Mouse (Mus musculus) lung, embryonic 14.5 days (tissue): ENCODE measurements around the gene Ifnk. TPM values are rescaled to one million over a fixed set of nuclear protein-coding genes. Genes with fewer than 3 reads are reported as not detected.

ENCODE experiments used
- ATAC-seq: fragments of 200-750 bp; cut with Nextera tagmentation; 2 replicates; pipeline ENCODE4 v1.8.0; 2017; ENCODE audit warnings: mild to moderate bottlenecking, moderate TSS enrichment, moderate library complexity; ENCODE audit not compliant: insufficient read depth
- DNase-seq: peaks from one replicate; pipeline ENCODE4 v3.0.0-alpha.2; 2015
- H3K27ac ChIP-seq: fragments of 300-500 bp; sonication (generic); 2 replicates; pipeline ENCODE4 v1.5.1; 2014; ENCODE audit warnings: low read depth, mild to moderate bottlenecking, moderate library complexity
- H3K27me3 ChIP-seq: fragments of 300-500 bp; sonication (generic); 2 replicates; pipeline ENCODE4 v1.6.1; 2014; ENCODE audit warnings: low read length, control low read depth; ENCODE audit not compliant: insufficient read depth
- H3K36me3 ChIP-seq: fragments of 300-500 bp; sonication (generic); 2 replicates; pipeline ENCODE4 v1.6.1; 2014; ENCODE audit warnings: control low read depth; ENCODE audit not compliant: insufficient read depth
- H3K4me1 ChIP-seq: fragments of 300-500 bp; sonication (generic); 2 replicates; pipeline ENCODE4 v1.6.1; 2014; ENCODE audit warnings: antibody characterized with exemption, control low read depth; ENCODE audit not compliant: insufficient read depth
- H3K4me2 ChIP-seq: fragments of 300-500 bp; sonication (generic); 2 replicates; pipeline ENCODE4 v1.6.1; 2014; ENCODE audit warnings: mild to moderate bottlenecking
- H3K4me3 ChIP-seq: fragments of 300-500 bp; sonication (generic); 2 replicates; pipeline ENCODE4 v1.5.1; 2014; ENCODE audit warnings: low read depth, low read length
- H3K9ac ChIP-seq: fragments of 300-500 bp; sonication (generic); 2 replicates; pipeline ENCODE4 v1.6.1; 2014
- H3K9me3 ChIP-seq: fragments of 300-500 bp; sonication (generic); 2 replicates; pipeline ENCODE4 v1.6.1; 2016; ENCODE audit warnings: low read depth, low read length, control low read depth
- CTCF ChIP-seq: IDR thresholded peaks from 2 replicates; pipeline ENCODE4 v1.5.1; 2016; ENCODE audit warnings: antibody characterized with exemption, low read depth
- WGBS: fragments of 180-500 bp; shearing (Covaris S2); extraction: QIAGEN DNeasy Blood & Tissue Kit; methylation state at CpG from one replicate; pipeline ENCODE4 v1.1.7; 2014; 5-methylcytosine and 5-hydroxymethylcytosine counted together
- polyA plus RNA-seq: library from polyadenylated mRNA; unstranded; fragments of >200 nt; fragmentation: Nextera tagmentation; extraction: Ambion mirVana; gene quantifications from 2 replicates; pipeline ENCODE4 v1.2.1, GENCODE M21; 2014

The Ifnk gene
- polyA plus RNA-seq, 1 experiment from 2014 or later, result 0.39 TPM

DNA sequence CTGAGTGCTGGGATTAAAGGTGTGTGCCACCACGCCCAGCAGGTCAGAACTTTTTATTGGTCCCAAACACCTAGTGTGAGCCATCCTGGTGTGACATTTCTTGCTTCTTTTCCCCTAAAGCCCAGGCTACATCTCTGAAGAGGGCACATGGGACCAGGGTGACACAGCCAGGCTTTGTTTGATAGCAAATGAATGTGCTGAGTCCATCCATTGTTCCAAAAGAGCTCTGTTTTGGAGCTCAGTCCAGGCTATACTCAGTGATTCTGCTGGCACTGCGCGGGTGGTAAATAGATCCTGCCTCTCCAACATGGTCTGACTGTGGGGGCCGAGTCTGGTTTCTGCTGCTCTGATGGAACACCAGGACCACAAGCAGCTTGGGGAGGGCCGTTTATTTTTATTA is 16.0 kb downstream of the Ifnk start:
- no peak overlapping the region for H3K9ac ChIP-seq
- no peaks in the 10 kb centered on the region for H3K36me3 ChIP-seq
- H3K9me3 ChIP-seq, result no peaks in the 10 kb centered on the region
- H3K4me2 ChIP-seq, result no peak overlapping the region
- WGBS, result 78% methylated on average over 5 of the region's 5 CpGs
- no peak for ATAC-seq
- no peak overlapping the region for H3K4me3 ChIP-seq
- no peak for DNase-seq
- no peaks in the 10 kb centered on the region for H3K27me3 ChIP-seq
- H3K27ac ChIP-seq, result no peak overlapping the region
- H3K4me1 ChIP-seq, result 0 out of 2 replicates have a peak, but pooled peaks cover 3% of the 10 kb centered on the region
- TF ChIP-seq CTCF, result no peak

DNA sequence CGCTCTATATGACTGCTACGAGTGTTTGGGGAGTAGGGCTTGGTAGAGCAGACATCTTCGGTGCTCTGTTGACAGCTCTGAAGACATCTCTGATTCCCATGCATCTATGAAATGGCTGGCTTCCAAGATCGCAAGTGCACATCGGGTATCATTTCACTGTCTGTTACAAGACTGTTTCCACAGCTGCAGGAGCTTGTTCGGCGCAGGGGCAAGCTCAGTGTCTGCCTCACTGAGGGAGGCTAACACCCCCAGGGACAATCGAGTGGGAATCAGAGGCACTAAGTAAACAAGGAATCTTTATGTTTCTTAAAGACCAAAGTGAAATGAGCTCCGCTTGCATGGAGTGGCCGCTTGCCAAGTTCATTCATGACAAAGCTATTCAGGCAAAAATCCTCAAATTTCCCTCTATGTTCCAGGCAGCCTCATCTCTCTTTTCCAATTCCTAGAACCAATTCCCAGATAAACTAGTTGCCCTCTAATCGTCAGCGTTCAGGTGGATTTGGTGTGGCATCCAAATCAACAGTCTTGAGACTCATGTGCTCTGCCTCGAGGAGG is 17.8 kb downstream of the Ifnk start:
- Histone ChIP-seq H3K4me2 (no peak overlapping the region), H3K36me3 (no peaks in the 10 kb centered on the region), H3K9me3 (no peaks in the 10 kb centered on the region), H3K4me3 (no peak overlapping the region), H3K27me3 (no peaks in the 10 kb centered on the region), H3K4me1 (0 out of 2 replicates have a peak, but pooled peaks cover 3% of the 10 kb centered on the region), H3K9ac (no peak overlapping the region), H3K27ac (no peak overlapping the region)
- peak; percentile 66 for ATAC-seq
- no peak for TF ChIP-seq CTCF
- DNase-seq, result peak; percentile 82
- WGBS, result 41% methylated on average over 13 of the region's 13 CpGs

DNA sequence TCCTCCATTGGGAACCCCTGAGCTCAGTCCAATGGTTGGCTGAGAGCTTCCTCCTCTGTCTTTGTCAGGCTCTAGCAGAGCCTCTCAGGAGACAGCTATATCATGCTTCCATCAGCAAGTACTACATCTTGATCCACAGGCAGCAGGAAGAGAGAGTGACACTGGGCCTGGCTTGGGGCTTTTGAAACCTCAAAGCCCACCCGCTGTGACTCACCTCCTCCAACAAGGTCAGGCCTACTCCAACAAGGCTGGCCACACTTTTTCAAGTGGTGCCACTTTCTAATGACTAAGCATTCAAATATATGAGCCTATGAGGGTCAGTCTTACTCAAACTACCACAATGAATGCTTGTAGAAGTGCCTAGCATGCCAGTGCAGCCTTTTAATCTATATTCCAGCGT is 20.6 kb downstream of the Ifnk start:
- DNase-seq, result no peak
- Histone ChIP-seq H3K4me1 (0 out of 2 replicates have a peak, but pooled peaks cover 3% of the 10 kb centered on the region), H3K27me3 (no peaks in the 10 kb centered on the region), H3K4me3 (no peak overlapping the region), H3K4me2 (no peak overlapping the region), H3K9me3 (no peaks in the 10 kb centered on the region), H3K36me3 (no peaks in the 10 kb centered on the region), H3K27ac (no peak overlapping the region), H3K9ac (no peak overlapping the region)
- no peak for ATAC-seq
- WGBS, result 88% methylated on average over 2 of the region's 2 CpGs
- no peak for TF ChIP-seq CTCF

DNA sequence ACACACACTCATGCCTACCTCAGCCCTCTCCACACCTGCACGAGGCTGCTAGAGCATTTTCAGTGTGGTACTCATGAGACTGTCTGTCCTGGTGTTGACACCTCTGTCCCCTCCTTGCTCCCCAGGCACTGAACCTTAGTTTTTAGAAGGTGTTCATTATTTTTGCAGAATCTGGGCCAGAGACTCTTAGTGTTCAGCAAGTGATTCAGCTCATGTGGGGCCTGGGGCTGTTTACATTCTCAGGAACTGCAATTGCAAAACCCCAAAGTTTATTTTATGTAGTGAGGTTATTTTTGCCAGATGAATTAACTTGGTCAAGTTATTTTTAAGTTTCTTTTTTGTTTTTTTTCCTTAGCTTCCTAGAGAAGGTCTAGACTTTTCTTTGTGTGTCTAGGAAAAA is 21.7 kb downstream of the Ifnk start:
- ATAC-seq (no peak), DNase-seq (no peak)
- 0 out of 2 replicates have a peak, but pooled peaks cover 3% of the 10 kb centered on the region for H3K4me1 ChIP-seq
- no peak overlapping the region for H3K27ac ChIP-seq
- no peak overlapping the region for H3K4me2 ChIP-seq
- no peak overlapping the region for H3K4me3 ChIP-seq
- TF ChIP-seq CTCF, result no peak
- WGBS, result 72% methylated on average over 1 of the region's 1 CpGs
- H3K9me3 ChIP-seq, result no peaks in the 10 kb centered on the region
- no peaks in the 10 kb centered on the region for H3K36me3 ChIP-seq
- H3K9ac ChIP-seq, result no peak overlapping the region
- no peaks in the 10 kb centered on the region for H3K27me3 ChIP-seq

DNA sequence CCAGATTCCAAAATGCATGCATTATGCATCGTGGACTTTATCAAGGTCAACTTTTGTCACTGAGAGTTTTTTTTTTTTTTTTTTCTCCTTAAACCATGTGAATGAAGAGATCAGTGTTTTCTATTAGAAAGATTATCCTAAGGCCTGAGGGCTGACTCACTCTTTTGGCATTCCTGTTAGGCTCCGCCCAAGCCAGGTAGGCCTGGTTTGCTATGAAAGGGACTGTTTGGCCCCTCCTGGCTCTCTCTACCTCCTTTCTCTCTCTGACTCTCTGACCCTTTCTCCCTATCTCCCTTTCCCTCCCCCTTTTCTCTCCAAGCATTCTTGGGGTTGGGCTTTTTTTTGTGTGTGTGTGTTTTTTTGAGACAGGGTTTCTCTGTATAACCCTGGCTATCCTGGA is 23.7 kb downstream of the Ifnk start:
- H3K27me3 ChIP-seq, result no peaks in the 10 kb centered on the region
- WGBS, result 81% methylated on average over 2 of the region's 2 CpGs
- H3K4me1 ChIP-seq, result no peaks in the 10 kb centered on the region
- no peaks in the 10 kb centered on the region for H3K9me3 ChIP-seq
- no peak overlapping the region for H3K4me2 ChIP-seq
- DNase-seq (no peak), ATAC-seq (no peak)
- no peak overlapping the region for H3K27ac ChIP-seq
- no peak overlapping the region for H3K9ac ChIP-seq
- no peak overlapping the region for H3K4me3 ChIP-seq
- H3K36me3 ChIP-seq, result no peaks in the 10 kb centered on the region
- TF ChIP-seq CTCF, result no peak

DNA sequence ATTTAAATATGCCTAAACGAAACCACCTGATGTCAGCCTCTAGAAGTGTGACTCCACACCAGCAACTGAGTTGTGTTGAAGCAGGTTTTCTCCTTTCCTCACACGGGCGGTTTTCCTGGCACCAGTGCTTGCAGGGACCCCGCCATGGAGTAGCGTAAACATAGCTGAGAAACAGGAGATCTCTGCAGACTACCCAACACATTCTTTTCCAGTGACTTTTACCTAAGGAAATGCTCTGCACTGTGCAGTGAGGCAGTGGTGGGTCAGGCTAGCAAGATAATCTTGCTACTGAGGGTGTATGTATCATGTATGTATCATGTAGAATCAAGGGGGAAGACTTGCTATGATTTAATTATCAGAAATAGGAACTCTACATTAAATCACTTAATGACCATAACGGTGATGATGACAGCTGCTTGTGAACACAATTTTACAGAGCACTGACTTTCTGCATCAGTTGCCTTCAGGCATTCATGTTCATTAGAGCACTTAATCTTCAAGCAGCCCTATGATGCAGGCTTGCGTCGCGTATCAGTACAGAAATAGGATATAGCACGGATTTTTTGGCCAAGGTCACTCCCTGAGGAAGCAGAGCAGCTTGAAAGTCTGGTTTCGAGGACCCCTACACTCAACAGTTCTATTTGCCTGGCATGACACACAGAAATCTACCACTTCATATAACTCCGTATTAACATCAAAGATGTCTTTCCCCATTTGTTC is 26.2 kb downstream of the Ifnk start:
- no peak overlapping the region for H3K9ac ChIP-seq
- no peak for TF ChIP-seq CTCF
- H3K36me3 ChIP-seq, result no peaks in the 10 kb centered on the region
- no peak overlapping the region for H3K27ac ChIP-seq
- WGBS, result 62% methylated on average over 12 of the region's 12 CpGs
- ATAC-seq (no peak), DNase-seq (no peak)
- no peak overlapping the region for H3K4me2 ChIP-seq
- no peaks in the 10 kb centered on the region for H3K4me1 ChIP-seq
- H3K4me3 ChIP-seq, result no peak overlapping the region
- no peaks in the 10 kb centered on the region for H3K9me3 ChIP-seq
- no peaks in the 10 kb centered on the region for H3K27me3 ChIP-seq

DNA sequence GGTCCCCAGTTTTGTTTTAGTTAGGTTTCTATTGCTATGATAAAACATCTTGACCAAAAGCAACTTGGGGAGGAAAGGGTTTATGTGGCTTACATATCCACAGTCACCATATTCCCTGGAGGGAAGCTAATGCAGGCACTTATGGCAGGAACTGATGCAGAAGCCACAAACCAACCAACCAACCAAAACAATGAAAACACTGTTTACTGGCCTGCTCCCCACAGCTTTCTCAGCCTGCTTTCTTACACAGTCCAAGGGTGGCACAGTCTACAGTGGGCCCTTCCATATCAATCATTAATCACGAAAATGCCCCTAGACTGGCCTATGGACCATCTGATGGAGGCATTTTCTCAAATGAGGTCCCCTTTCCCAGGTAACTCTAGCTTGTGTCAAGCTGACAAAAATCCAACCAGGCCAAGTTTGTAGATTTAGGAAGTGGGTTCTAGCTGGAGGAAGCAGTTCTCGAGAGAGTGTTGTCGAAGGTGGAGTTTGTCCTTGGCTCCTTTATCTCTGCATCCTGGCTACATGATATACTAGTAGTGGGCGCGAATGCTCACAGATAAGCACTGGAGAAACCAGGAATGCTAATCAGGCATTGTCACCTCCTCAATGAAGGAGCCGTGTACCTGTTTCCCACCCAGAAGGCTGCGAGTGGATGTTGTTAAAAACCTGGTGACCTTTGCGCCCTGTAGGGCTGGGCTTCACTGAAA is 35.9 kb downstream of the Ifnk start:
- DNase-seq (no peak), ATAC-seq (no peak)
- H3K27me3 ChIP-seq, result no peaks in the 10 kb centered on the region
- TF ChIP-seq CTCF, result no peak
- no peak overlapping the region for H3K4me2 ChIP-seq
- H3K4me1 ChIP-seq, result no peaks in the 10 kb centered on the region
- no peaks in the 10 kb centered on the region for H3K36me3 ChIP-seq
- H3K4me3 ChIP-seq, result no peak overlapping the region
- H3K9ac ChIP-seq, result no peak overlapping the region
- 75% methylated on average over 8 of the region's 8 CpGs for WGBS
- no peaks in the 10 kb centered on the region for H3K9me3 ChIP-seq
- no peak overlapping the region for H3K27ac ChIP-seq
